Mouse (Mus musculus) spleen, postnatal 10 days (tissue): ENCODE measurements around the gene Ap1ar.
A peak's percentile ranks its signal among the peaks of the same experiment; 100 is the strongest.

Source experiments
- DNase-seq, 2 experiments: peaks; one replicate each; pipeline ENCODE4 v3.0.0; 2021 to 2022; ENCODE audit warnings: low spot score in 2 of 2

Ap1ar gene

DNA sequence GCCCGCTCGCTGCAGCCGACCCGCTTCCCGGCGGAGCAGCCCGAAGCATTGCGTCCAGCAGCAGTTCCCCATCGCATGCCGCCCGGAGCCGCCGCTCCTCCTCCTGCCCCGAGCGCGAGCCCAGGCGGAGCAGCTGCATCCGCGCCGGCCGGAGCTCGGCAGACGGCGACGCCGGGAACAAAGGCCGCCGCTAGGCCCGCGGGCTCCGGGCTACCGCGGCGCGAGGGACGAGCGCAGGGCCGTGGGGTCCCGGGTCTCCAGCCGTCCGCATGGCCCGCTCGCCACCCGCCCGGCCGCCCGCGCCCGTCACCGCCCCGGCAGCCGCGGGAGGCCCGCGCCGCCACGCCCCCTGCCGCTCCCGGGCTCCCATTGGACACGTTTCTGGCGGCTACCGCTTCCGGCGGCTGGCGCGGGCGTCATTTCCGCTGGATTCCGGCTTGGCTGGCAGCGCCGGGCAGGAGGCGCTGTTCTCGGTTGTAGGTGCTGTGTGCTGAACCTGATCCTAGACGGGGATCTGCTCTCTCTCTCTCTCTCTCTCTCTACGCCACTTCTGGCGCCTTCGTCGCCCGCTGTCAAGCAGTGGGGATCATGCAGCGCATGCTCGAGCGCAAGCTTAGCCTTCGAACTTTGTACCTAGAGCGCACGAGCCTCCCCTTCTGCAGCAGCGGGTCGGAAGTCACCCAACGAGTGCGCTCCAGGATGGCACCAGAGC lies at the start of gene Ap1ar:
Ap1ar (minus strand) TSS at position 370 of the 712 bp plus-strand sequence.
- peak; percentile 92 to 97 for DNase-seq

DNA sequence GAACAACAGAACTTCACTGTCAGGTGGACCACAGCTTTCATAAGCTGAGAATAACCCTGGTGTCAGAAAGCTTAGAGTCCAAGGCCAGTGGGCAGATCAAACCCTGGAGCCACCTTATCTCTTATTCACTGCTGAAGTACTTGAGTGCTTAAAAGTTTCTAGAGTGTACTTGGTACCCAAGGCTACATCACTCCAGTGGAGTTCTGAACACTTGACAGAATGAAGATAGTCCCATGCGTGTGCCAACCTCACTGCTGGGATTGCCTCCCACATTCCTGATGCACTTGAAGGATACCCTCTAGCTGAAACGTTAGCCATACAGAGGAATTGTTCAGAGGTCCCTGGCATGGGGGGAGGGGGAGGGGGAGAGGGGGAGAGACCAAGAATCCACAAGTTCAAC lies 44.4 kb upstream of the Ap1ar start:
- DNase-seq: no peak

DNA sequence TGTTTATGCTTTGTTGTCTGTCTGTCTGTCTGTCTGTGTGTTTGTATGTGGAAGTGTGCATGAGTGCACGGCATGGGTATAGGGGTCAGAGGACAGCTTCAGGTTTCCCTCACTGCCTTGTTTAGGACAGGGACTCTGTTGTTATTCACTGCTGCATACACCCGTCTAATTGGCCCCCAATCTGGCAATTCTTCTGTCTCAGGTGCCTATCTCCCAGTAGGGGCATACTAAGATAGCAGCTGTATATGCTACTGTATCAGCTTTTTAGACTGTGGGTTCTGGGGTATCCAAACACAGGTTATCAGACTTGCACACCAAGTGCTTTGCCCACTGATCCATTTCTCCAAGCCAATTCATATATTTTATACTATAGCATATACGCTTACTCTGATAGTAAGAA lies 42.6 kb upstream of the Ap1ar start:
- DNase-seq: no peak

DNA sequence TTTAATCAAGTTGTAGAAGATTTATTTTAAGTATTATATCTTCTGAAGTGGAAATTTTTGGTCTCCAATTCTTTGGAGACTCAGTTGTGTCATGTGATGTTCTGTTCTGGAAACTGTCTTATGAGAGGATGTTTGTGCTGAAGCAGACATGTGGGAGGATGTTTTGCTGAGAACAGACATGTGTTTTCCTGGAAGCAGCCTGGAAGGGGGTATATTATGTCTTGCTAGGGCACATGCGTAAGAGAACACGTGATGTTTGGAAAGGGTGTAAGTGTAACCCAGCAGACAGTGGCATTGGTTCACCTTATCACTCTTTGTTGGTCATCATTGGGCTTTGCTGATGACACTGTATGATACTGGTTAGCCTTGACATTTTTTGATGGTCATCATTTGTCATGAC lies 38.2 kb upstream of the Ap1ar start:
- no peak for DNase-seq

DNA sequence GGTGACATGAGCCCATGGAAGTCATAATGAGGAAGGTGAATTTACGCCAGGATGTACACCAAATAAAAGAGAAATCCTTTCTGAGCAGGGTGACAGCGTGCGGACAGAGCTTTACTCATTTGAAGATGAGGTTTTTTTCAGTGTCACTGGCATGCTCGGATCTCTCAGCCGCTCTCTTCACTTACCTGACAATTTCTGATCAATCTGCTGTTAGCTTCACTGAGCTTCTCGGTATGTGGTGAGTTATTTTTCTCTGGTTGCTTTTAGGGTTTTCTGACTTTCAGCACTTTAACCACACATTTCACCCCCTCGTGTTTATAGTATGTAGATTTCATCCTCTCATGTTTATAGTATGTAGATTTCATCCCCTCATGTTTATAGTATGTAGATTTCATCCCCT lies 37.7 kb upstream of the Ap1ar start:
- no peak for DNase-seq

DNA sequence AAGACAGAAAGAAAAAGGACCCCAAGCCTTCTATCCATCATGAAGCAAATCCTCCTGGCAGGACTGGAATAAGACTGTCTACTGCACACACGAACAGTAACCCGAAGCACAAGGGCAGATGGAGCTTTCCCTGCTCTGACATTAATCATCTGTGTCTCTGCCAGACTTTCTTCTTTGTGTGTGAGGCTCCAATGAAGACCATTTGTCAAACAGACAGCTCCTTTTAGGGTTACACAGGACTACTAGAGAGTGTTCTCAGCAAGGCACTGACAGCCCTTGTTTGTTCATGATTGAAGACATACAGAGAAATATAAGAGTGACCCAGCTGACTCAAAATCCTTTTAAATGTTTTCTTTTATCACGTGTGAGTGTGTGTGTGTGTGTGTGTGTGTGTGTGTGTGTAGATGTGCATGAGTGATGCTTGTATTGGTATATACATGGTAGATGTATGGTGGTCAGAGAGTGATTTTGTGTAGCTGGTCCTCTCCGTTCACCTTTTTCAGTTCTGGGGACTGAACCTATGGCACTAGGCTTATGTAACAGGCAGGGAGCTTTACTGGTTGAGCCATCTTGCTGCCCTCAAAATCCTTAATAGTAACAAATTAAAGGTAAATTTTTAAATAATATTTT lies 37.0 kb upstream of the Ap1ar start:
- DNase-seq: no peak

DNA sequence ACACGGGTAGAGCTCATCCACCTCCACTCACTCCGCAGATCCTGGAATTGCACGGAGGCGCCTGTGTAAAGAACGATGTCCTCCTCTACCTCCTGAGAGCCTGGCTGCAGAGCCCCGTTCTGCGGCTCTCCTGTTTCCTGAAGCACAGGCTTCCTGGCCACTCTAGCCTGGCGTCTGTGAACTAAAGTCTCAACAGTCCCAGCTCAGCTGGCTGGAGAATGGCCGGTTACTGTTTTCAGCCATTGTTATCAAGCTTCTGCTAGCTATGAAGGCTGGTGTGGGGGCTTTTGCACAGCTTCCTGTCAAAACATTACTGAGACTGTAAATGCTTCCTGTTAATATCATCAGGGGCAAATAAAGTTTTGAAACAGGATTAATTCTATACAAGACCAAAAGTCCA lies 34.3 kb upstream of the Ap1ar start:
- DNase-seq: no peak

DNA sequence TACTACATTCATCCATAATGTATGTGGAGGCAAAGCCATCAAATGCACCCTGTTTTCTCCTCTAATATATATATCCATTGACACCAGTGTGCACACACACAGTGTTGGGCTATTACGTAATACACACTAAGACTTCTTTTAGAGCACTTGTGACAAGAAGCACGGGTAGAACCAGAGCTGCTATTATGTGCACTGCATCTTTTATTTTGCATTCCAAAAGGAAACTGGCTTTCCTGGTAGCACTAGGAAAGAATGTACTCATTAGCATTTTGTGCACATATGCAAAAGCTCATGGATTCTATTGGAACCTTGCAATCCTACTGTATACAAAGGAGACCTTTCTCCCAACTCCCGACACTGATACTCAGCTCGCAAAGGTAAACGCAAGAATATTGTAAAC lies 31.6 kb upstream of the Ap1ar start:
- no peak for DNase-seq

DNA sequence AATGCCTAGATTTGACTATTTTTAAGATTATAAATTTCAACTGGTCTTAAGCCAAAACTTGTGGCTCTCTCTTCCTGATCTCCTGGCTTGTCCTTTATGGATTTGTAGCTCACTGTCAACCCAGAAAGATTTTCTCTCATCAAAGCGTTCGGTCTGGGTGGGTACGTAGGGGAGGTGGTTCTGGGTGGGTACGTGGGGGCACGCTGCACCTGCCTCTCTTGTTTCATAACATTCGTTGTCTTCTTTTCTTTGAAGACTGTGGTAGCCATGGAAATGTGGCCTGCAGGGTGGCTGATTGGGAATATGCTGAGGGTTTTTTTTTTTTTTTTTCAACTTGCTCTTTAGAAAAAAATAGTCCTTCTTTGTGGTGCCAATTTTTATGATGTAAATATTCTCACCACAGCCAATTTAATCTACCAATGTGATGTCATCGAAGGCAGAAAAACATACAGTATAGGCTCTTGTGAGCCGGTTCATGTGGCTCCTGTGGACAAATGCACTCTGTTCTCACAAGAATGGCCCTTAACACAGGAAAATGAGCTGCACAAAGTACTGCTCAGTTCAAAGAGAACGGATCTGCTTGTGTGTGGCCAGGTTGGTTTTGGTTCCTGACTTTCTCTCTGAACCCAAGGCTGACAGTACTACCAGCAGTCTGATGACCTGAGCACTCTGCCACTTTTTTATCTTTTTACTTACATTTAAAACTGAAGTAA lies 30.9 kb upstream of the Ap1ar start:
- no peak for DNase-seq

DNA sequence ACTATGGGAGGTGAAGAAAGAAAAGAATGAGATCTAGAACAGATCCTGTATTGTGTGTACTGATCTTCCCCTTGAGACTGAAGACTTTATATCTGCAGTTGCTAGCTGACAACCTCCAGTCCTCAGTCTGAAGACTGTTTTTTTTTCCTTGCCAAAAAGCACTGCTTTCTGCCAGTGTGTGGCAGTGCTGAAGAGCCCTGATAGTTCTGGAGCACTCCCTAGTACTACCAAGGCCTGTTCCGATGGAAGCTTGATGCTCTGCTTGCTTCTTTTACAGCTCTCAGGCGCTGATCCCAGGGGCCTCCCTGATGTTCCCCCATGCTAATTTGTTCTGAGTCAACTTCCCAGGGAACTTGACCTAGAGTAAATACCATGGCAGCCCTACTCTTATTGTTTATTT lies 26.9 kb upstream of the Ap1ar start:
- DNase-seq: no peak

DNA sequence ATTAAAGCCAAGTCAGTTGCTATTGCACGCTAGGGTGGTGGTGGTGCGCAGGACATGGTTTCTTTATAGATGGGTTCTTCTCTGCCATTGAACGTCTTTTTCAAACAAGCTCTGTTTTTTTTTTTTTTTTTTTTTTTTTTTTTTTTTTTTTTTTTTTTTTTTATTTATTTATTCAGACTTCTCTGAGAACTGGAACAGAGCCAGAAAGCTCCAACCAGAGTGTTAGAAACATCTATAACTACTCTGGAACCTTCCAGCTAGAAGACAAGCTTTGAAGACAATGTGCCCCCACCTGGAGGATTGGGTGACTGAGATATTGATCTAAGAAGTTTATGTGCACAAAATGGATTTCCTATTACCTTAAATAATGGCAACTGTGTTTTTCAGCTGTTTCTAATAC lies 26.2 kb upstream of the Ap1ar start:
- no peak for DNase-seq

DNA sequence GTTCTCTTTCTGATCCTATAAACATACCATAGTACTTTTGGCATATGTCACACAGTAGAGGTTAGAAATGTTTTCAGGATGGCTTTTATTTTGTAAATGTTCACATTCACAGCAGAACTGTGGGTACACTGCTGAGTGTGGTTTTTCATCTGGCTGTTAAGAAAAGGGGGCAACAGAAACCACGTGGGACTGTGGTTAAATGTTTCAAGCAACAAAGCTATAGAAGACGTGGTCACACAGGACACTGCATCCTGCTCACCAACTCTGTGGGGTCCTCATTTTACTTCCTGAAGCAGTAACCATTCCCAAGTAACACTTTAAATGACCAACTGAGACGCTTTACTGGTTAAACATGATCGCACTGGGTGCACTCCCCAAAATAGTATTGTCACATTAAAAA lies 25.2 kb upstream of the Ap1ar start:
- no peak for DNase-seq

DNA sequence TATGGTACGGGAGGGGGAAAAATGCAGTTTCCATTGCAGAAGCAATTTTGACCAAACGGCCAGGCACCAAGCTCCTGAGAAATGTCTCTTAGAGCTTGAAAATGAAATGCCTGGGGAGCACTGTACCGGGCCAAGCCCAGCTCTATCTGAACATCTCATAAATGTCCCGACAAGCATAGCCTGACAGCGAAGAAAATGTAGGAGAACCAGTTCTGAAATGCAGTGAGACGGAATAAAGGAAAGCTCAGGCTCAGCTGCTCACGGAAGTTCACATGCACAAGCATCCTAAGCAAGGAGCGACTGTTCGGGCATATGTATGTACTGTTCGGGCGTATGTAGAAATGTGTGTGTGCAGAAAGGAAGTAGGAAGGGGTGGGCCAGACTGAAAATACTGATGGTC lies 24.0 kb upstream of the Ap1ar start:
- no peak for DNase-seq

DNA sequence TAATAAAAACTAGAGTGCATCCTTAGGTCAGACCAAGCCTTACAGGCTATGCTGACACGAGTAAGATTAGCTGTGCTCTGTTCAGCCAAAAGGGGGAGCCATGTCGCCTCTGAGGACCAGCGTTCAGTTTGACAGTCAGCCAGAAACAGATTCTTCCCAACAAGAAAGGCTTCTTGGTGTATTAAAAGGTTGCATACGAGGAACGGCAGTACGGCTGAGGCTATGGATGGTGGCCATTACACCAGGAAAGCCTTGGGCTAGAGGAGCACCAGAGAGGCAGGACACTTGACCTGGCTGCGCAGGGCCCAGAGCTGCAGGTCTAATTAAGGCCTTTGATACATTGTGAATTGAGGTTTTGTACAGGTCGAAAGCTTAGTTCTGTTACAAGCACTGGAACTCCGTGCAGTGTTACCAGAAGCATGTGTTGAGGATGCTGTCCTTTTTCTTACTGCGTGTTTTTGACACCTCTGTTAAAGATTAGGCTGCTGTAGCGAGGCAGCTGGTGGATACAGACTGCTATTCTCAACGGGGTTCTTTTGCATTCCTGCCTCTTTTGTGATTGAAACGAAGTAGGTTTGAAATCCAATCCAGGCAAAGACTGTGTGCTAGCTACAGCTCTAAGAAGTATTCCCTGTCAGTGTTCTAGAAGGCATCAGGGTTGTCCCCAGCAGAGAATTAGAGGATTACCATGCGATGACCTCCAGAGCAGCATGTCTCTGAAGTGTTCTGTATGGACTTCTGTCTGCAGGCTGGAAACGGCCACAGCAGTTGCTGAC lies 16.3 kb upstream of the Ap1ar start:
- DNase-seq: peak; percentile 55 to 81

DNA sequence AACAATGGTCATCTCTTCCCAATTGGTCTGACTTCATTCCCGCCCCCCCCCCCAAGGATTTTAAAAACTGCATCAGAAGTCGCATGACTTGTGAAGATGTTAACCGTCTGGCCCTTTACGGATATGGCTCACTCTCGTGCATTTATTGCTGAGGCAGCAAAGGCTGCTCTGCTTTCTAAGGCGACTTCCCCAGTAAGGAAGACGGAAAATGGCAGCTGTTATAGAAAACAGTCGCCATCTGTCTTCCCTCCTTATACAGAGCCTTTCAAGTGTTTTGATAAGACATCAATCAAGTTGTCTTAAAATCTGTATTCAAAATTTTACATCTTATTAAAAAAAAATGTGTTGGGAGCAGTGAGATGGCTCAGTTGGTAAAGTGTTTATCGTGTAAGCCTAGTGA lies 15.4 kb upstream of the Ap1ar start:
- no peak for DNase-seq

DNA sequence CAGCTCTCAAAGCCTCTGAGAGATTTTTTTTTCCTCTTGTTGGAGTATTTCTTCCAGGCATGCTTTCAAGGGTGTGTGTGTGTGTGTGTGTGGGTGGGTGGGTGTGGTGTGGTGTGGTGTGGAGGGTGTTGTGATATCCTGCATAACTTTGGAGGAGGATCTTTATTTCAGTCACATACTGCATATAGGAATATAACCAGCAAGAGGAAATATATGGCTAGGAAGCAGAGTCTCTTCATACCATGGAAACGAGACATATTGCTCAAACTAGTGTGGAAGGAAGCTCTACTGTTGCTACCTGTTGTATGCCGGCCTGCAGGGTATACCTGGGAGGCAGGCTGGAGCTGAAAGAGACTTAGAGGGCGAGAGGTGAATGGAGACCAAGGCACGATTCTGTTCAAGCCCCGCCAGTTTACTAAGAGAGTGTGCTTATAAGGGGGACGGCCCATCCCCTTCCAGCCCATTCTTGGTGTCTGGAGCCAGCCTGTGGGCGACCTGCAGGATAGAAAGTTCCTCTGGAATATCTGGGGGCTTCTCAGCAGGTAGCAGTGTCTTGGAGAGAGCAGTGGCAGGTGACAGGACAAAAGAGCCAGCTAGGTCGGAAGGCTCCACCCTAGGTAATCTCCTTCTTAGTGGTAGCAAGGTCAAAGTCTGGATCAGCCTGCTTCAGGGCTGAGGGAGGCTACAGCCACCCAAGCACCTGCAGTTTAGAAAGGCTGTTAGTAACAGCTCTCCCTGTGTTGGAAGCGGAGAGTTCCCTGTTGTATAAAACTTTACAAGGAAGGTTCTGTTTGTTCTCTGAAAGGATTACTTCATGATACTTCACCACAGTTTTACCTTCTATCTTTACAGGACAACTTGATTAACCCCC lies 13.7 kb upstream of the Ap1ar start:
- DNase-seq: no peak

DNA sequence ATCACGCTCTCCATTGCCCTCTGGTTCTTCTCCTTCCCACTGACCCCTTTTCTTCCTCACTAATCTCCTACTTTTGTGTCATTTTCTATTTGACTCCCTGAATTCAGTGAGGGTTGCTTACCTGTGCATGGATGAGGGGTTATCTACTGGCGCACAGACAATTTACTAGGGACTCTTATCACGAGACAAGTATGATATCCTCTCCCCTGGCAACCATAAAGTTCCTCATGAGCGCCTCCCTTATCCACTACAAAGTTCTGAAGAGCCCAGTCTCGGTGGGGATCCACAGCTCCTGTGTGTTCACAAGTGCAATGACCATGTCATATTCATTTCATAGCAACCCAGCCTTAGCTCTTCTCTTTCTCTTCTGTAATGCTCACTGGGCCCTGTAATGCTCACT lies 12.6 kb upstream of the Ap1ar start:
- no peak for DNase-seq

DNA sequence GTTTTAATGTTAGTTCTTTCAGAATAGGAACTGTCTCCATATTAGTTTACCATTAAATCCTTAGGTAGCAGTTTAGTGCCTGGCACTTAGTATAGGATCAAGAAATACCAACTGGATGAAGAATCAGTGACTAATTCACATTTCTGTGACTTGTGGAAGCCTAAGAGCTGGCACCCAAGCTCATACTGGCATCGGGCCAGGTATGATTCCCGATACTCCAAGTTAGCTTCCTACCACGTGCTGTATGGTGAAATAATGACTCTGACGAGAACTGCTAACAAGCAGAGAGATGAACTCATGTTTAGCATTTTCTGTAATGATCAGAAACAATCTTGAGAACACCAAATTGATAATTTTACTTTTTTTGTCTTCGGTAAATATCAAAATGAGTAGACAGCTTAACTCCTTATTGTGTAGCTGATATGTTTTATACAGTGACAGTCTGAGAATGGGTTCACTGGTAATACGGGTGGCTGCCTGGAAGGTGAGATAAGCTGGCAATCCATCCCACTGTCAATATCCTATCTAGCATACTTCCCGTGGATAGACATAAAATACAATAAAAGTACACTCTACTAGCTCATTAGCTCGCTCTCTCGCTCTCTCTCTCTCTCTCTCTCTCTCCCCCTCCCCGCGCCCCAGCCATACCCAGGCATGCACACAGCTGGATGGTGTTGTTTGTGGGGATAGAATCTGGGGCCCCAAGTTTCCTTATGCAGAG lies 10.9 kb upstream of the Ap1ar start:
- no peak for DNase-seq

DNA sequence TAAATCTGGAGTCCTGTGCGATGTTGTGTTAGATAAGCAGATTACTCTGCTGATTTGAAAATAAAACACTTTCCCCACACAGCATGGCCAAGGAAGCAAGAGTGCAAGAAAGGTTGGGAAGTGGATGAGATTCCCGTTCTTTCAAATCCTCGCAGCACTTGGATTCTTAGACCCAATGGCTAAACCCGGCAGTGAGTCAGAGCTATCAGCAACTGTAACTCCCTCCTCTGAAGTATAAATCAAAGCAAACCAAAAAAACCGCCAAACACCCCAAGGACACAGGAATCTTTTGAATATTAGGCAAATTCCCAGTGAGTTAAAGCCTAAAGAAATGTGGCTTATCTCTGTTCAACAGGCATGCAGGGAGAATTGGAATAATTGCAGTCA lies 6.6 kb upstream of the Ap1ar start:
- DNase-seq: no peak

DNA sequence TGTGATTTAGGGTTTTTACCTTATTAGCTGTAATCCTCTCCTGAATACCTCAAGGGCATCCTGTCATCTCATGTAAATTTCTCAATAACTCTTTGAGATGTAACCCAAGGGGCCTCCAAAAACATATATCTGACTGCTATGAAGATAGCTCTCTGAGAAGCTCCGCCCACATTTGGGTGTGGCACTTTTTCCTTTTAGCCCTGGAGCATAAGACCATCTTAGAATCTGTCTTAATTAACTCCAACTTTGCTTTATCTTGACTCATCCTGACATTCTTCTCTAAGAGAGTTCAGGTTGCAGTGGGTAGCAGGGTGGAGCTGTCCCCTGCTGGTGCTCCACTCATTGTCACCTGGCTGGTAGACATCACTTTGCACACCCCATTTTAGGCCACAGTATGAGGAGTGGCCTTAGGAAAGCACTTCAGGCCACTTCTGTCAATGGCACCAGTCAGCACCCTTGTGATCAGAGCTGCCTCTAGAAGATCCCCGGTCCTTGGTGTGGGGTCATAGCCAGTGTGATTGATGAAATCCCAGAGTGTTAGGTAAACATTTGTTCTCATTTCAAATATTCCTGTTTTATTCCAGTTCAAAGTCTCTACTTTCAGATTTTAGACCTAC lies 6.1 kb upstream of the Ap1ar start:
- no peak for DNase-seq
